ENCODE assay signal across 6 mouse cellular contexts in the genomic region with DNA sequence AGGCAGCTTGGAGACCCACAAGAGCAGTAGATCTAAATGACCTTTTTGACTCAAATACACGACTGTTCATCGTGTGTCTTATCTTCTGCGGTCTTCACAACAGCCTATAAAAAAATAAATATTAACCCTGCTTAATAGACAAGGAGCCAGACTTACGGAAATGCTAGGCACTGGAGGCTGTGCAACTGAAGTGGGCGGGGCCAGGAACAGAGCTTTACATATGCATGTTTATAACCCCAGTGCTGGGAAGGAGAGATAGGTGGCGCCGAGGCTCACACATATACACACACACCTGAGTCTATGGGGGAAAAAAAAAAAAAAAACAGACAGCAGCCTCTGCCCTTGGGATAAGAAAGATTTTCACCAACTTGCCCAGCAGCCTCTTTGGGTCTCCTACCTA. TPM values are rescaled to one million over a fixed set of nuclear protein-coding genes. Genes with fewer than 3 reads are reported as not detected.
"Had no signal": no experiment of that assay in that cellular context is flagged by ENCODE, and none has a peak within 500 bp of the region (broad histone marks: within the 10 kb centered on the region; RNA-seq: fewer than 3 reads in every experiment).

No protein-coding gene starts in this region.

- H3K27ac ChIP-seq: limb, embryonic 10.5 days; liver, embryonic 15.5 days; midbrain, embryonic 13.5 days had no signal

- H3K4me1 ChIP-seq: liver, embryonic 15.5 days had no signal

- H3K36me3 ChIP-seq: limb, embryonic 10.5 days; liver, embryonic 15.5 days; midbrain, embryonic 13.5 days had no signal

- H3K4me3 ChIP-seq: liver, embryonic 15.5 days had no signal

- H3K27me3 ChIP-seq: liver, embryonic 15.5 days; midbrain, embryonic 13.5 days had no signal

- H3K9ac ChIP-seq: liver, embryonic 15.5 days had no signal

- H3K9me3 ChIP-seq: limb, embryonic 10.5 days; liver, embryonic 15.5 days; midbrain, embryonic 13.5 days had no signal

RNA-seq across cellular contexts. Expression of gene Plet1, which starts 55.6 kb away (rescaled TPM):
- total RNA-seq: layer of hippocampus, adult 2 months; left cerebral cortex, adult 18-20 months; left cerebral cortex, postnatal 14 days had no signal
- polyA plus RNA-seq: limb, embryonic 10.5 days had no signal
